Mouse (Mus musculus): Measurements from ENCODE around the gene Polr2b.

DNA sequence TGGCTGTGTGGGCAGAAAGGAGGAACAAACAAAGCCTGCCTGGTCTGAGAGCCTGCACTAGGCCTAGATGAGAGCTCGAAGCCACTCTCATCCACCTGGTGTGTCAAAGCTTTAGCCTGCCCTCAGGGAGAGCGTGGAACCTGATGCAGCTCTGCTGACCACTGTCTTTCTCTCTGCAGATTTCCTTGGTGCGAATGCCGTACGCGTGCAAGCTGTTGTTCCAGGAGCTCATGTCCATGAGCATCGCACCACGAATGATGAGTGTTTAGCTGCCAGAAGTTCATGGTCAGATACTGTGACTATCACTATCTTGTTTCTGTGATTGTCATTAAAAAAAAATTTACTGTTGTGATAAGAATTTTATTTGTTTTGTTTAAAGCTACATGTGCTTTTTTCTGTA is 39.0 kb downstream of the Polr2b start:
- TF ChIP-seq EP300 (IDR thresholded peaks at IDR 0.05; ENCODE audit: low read depth) = no peak
- TF ChIP-seq CTCF (IDR thresholded peaks at IDR 0.05; ENCODE audit: low read depth) = no peak
